Mouse (Mus musculus) liver, embryonic 14.5 days (tissue): ENCODE results near the gene Stbd1. TPM values are rescaled to one million over a fixed set of nuclear protein-coding genes. Genes with fewer than 3 reads are reported as not detected.

Experiments
- ATAC-seq: fragments of 200-750 bp; cut with Nextera tagmentation; 2 replicates; pipeline ENCODE4 v1.8.0; 2017; ENCODE audit warnings: moderate number of reproducible peaks, mild to moderate bottlenecking, moderate library complexity; ENCODE audit not compliant: insufficient read depth
- DNase-seq, 3 experiments: peaks; one replicate each; pipeline ENCODE4 v3.0.0-alpha.2; 2012 to 2013; ENCODE audit warnings: low read depth in 3 of 3, low spot score in 3 of 3
- H3K27ac ChIP-seq: fragments of 300-500 bp; sonication (generic); 2 replicates; pipeline ENCODE4 v1.5.1; 2014; ENCODE audit warnings: moderate library complexity, mild to moderate bottlenecking, control low read depth, inconsistent platforms
- H3K27me3 ChIP-seq: fragments of 300-500 bp; sonication (generic); 2 replicates; pipeline ENCODE4 v1.6.1; 2014; ENCODE audit warnings: mild to moderate bottlenecking, low read length, moderate library complexity; ENCODE audit not compliant: control insufficient read depth, insufficient read depth
- H3K36me3 ChIP-seq: fragments of 300-500 bp; sonication (generic); replicated peaks from 2 replicates; pipeline ENCODE4 v1.6.1; 2014; ENCODE audit warnings: low read depth; ENCODE audit not compliant: control insufficient read depth, insufficient read depth
- H3K4me1 ChIP-seq, 2 experiments: fragments of 200-500 bp in 1 of 2; fragments of 300-500 bp in 1 of 2; sonication (generic) in 1 of 2; replicated peaks; 2 replicates each; pipeline ENCODE4 v1.6.1; 2012 to 2014; ENCODE audit warnings: antibody characterized with exemption in 1 of 2, inconsistent platforms in 1 of 2, low read length in 1 of 2; ENCODE audit not compliant: control insufficient read depth in 2 of 2, insufficient read depth in 2 of 2
- H3K4me2 ChIP-seq: fragments of 300-500 bp; sonication (generic); 2 replicates; pipeline ENCODE4 v1.6.1; 2014; ENCODE audit warnings: low read depth, mild to moderate bottlenecking, control low read depth, moderate library complexity
- H3K4me3 ChIP-seq, 2 experiments: fragments of 200-500 bp in 1 of 2; fragments of 300-500 bp in 1 of 2; sonication (generic) in 1 of 2; 2 replicates each; pipeline ENCODE4 v1.5.1; 2012 to 2014; ENCODE audit warnings: low read depth in 2 of 2, low read length in 2 of 2, mild to moderate bottlenecking in 2 of 2, control low read depth in 1 of 2, inconsistent platforms in 1 of 2, moderate library complexity in 1 of 2; ENCODE audit not compliant: insufficient read depth in 1 of 2
- H3K9ac ChIP-seq: fragments of 300-500 bp; sonication (generic); replicated peaks from 2 replicates; pipeline ENCODE4 v1.6.1; 2014; ENCODE audit warnings: mild to moderate bottlenecking, control low read depth, moderate library complexity
- H3K9me3 ChIP-seq: fragments of 300-500 bp; sonication (generic); 2 replicates; pipeline ENCODE4 v1.6.1; 2016; ENCODE audit warnings: low read length, mixed read lengths; ENCODE audit not compliant: control insufficient read depth
- CTCF ChIP-seq: IDR thresholded peaks from 2 replicates; pipeline ENCODE4 v1.5.1; 2016; ENCODE audit warnings: antibody characterized with exemption, low read depth, control low read depth
- EP300 ChIP-seq: IDR thresholded peaks from 2 replicates; pipeline ENCODE4 v1.6.1; 2016; ENCODE audit warnings: antibody characterized with exemption, low read depth
- WGBS: fragments of 180-500 bp; shearing (Covaris S2); extraction: QIAGEN DNeasy Blood & Tissue Kit; methylation state at CpG from one replicate; pipeline ENCODE4 v1.1.7; 2014; ENCODE audit not compliant: insufficient replicate concordance; 5-methylcytosine and 5-hydroxymethylcytosine counted together
- polyA plus RNA-seq, 2 experiments: library from polyadenylated mRNA; depleted of rRNA in 1 of 2; stranded (reverse) in 1 of 2; unstranded in 1 of 2; fragments of >200 nt; fragmentation: Nextera tagmentation in 1 of 2; extraction: Ambion mirVana in 1 of 2; gene quantifications; 2 replicates each; pipeline versions ENCODE4 v1.2.1 to v1.2.3; 2012 to 2014

Stbd1 gene
- polyA plus RNA-seq, 2 experiments = 3.7 to 10.1 TPM

DNA sequence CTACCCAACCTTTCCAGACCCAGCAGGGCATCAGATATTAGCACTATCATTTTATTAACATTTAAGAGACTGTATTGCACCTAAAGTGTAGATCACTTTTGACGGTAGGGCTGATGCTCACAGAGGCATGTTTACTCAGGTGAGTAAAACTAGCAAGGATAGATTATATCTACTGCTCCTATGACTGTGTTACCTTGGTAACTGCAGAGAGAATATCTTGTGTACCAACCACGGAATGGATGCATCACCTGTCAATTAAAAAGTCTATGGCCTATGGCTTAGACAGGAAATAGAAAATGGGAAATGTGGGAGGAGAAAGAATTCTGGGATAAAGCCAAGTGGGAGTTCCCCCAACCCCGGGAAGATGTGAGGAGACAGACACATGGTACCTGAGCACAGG lies 32.1 kb downstream of the Stbd1 start:
- no peak overlapping the region for H3K4me3 ChIP-seq
- TF ChIP-seq EP300 (no peak), CTCF (no peak)

DNA sequence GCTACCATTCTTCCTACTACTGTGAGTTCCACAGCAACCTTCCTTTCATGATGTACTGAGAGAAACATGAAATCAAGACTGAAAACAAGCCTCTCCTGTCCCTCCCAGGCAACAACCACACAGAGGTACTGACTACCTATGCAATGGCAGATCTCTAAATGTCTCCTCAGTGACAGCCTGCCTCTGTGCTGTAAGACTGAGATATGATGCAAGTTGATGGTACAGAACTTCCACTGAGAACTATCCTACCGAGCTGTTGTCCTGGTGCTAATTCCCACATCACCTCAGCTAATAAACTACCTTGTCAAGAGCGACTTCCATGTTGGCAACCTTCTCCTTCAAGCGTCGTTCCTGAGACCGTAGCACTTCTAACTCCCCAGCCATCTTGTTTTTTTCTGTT lies 33.0 kb downstream of the Stbd1 start:
- DNase-seq = no peak
- Histone ChIP-seq H3K9me3 (no peaks in the 10 kb centered on the region), H3K4me3 (no peak overlapping the region), H3K4me1 (no peaks in the 10 kb centered on the region), H3K4me2 (no peak overlapping the region), H3K27me3 (no peaks in the 10 kb centered on the region), H3K9ac (no peak overlapping the region), H3K27ac (no peak overlapping the region), H3K36me3 (no peaks in the 10 kb centered on the region)
- WGBS = 53% methylated on average over 5 of the region's 5 CpGs
- TF ChIP-seq CTCF (no peak), EP300 (no peak)
- no peak for ATAC-seq

More for the DNA sequence above, 32.1 kb downstream of the Stbd1 start:
- no peaks in the 10 kb centered on the region for H3K9me3 ChIP-seq
- ATAC-seq = no peak
- no peak overlapping the region for H3K27ac ChIP-seq
- WGBS = 45% methylated on average over 3 of the region's 3 CpGs
- no peaks in the 10 kb centered on the region for H3K4me1 ChIP-seq
- H3K9ac ChIP-seq = no peak overlapping the region
- H3K36me3 ChIP-seq = no peaks in the 10 kb centered on the region
- DNase-seq = no peak
- H3K4me2 ChIP-seq = no peak overlapping the region
- H3K27me3 ChIP-seq = no peaks in the 10 kb centered on the region

DNA sequence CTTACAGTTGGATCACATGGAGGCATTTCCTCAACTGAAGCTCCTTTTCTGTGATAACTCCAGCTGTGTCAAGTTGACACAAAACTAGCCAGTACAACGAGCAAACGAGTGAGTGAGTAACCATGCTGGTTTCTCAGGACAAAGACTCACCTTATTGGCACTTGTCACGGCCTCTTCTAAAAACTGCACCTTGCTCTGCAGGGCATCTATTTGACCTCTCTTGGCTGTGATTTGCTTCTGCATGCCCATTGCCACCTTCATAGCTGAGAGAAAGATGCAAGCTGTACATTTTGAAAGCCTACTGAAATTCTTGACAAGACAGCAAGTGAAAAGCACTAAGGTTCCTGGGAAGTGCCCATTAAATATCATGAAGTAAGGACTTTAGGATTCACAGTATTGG lies 38.0 kb downstream of the Stbd1 start:
- ATAC-seq (no peak), DNase-seq (no peak)
- Histone ChIP-seq H3K9ac (no peak overlapping the region), H3K9me3 (no peaks in the 10 kb centered on the region), H3K4me1 (no peaks in the 10 kb centered on the region), H3K36me3 (no peaks in the 10 kb centered on the region), H3K27me3 (no peaks in the 10 kb centered on the region), H3K4me2 (no peak overlapping the region), H3K4me3 (no peak overlapping the region), H3K27ac (no peak overlapping the region)
- WGBS = 67% methylated on average over 3 of the region's 3 CpGs
- TF ChIP-seq EP300 (no peak), CTCF (no peak)

Other genes with a start within 250 kb of the Stbd1 start
- 14.5 and 20.7 TPM in 2 replicates for gene Nup54, start 167.8 kb upstream of the Stbd1 start, polyA plus RNA-seq (2012; rRNA removed)
- gene Nup54, start 167.8 kb upstream of the Stbd1 start, polyA plus RNA-seq (2014; fragmentation: Nextera tagmentation; extraction: Ambion mirVana) = 26.6 and 31.9 TPM in 2 replicates
- 4.5 and 5.7 TPM in 2 replicates for gene Scarb2, start 96.2 kb upstream of the Stbd1 start, polyA plus RNA-seq (2012; rRNA removed)
- 5.2 and 5.4 TPM in 2 replicates for gene Scarb2, start 96.2 kb upstream of the Stbd1 start, polyA plus RNA-seq (2014; fragmentation: Nextera tagmentation; extraction: Ambion mirVana)
- 0.96 and 1.0 TPM in 2 replicates for gene Fam47e, start 48.0 kb upstream of the Stbd1 start, polyA plus RNA-seq (2012; rRNA removed)
- 1.4 and 1.8 TPM in 2 replicates for gene Fam47e, start 48.0 kb upstream of the Stbd1 start, polyA plus RNA-seq (2014; fragmentation: Nextera tagmentation; extraction: Ambion mirVana)
- gene Ccdc158, start 72.2 kb downstream of the Stbd1 start, polyA plus RNA-seq (2012; rRNA removed) = 0.11 and 0.21 TPM in 2 replicates
- gene Ccdc158, start 72.2 kb downstream of the Stbd1 start, polyA plus RNA-seq (2014; fragmentation: Nextera tagmentation; extraction: Ambion mirVana) = 0.04 and 0.09 TPM in 2 replicates
- gene Shroom3, start 80.4 kb downstream of the Stbd1 start, polyA plus RNA-seq (2012; rRNA removed) = 0.30 and 0.35 TPM in 2 replicates
- 0.11 and 0.35 TPM in 2 replicates for gene Shroom3, start 80.4 kb downstream of the Stbd1 start, polyA plus RNA-seq (2014; fragmentation: Nextera tagmentation; extraction: Ambion mirVana)